12 mouse cellular contexts compared by ENCODE assay signal in the genomic region with DNA sequence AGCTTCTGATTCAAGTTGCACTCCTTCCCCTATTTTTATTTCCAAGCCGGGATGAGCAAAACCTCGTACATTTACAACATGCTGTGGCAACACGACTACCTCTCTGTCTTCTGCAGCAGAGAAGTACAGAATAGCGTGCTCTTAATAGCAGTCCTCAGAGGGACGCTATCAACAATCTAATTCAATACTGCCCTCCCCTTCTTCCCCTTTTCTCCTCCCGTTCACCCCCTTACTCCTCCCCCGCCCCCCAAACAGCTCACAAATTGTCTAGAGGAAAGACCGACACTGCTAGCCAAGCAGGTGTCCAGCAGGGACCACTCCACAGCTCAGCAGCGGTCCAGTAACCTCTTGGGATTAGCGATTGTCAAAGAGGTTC.
DNase-seq lines count a peak whose midpoint lies in the region; ATAC-seq and TF ChIP-seq lines count a peak whose summit lies in the region.
"Had no signal": no experiment of that assay in that cellular context is flagged by ENCODE, and none has a peak within 500 bp of the region (broad histone marks: within the 10 kb centered on the region; RNA-seq: fewer than 3 reads in every experiment).

No protein-coding gene starts in this region.

- peak overlapping the region; percentile 49 for H3K4me2 ChIP-seq in heart, embryonic 13.5 days
- H3K4me2 ChIP-seq in embryonic facial prominence, embryonic 12.5 days (replicated peaks), result peak overlapping the region; percentile 21; the same call in 1 of the 2 replicates
- peak overlapping the region; percentile 33 for H3K4me2 ChIP-seq in forebrain, postnatal 0 days (ENCODE audit: low read depth)
- H3K4me2 ChIP-seq in midbrain, embryonic 16.5 days (ENCODE audit: low read length), result peak overlapping the region; percentile 50
- H3K4me2 ChIP-seq: liver, embryonic 15.5 days had no signal

- ATAC-seq in heart, embryonic 13.5 days (ENCODE audit: extremely low read depth, insufficient number of reproducible peaks, low FRiP score, low TSS enrichment), result no peak
- no peak for ATAC-seq in embryonic facial prominence, embryonic 12.5 days (ENCODE audit: insufficient number of reproducible peaks, insufficient read depth, low FRiP score, low TSS enrichment)
- ATAC-seq in forebrain, postnatal 0 days, result peak; percentile 42; the same call in 1 of the 2 replicates
- peak; percentile 69 for ATAC-seq in midbrain, embryonic 16.5 days
- no peak for ATAC-seq in erythroid progenitor cell, adult 5-6 weeks (replicated peaks; ENCODE audit: low FRiP score, poor library complexity, severe bottlenecking)
- ATAC-seq: intestine, embryonic 16.5 days had no signal

- no peak overlapping the region for H3K27ac ChIP-seq in heart, embryonic 13.5 days (replicated peaks)
- H3K27ac ChIP-seq in embryonic facial prominence, embryonic 12.5 days, result no peak overlapping the region
- peak overlapping the region; percentile 40 for H3K27ac ChIP-seq in forebrain, postnatal 0 days (ENCODE audit: low read depth, low read length)
- H3K27ac ChIP-seq in midbrain, embryonic 16.5 days (ENCODE audit: low read length), result peak overlapping the region; percentile 85
- H3K27ac ChIP-seq: liver, embryonic 15.5 days had no signal

- intact Hi-C loops in heart, postnatal 36 days (cut with DNase I), result no loop called here
- intact Hi-C loops in gastrocnemius, postnatal 14 days (cut with DNase I; ENCODE audit: low total_unique reads), result no loop called here

- no peak for DNase-seq in heart, postnatal 36 days
- DNase-seq in forebrain, postnatal 0 days, result peak; percentile 41
- no peak for DNase-seq in B cell, adult 2 months
- no peak for DNase-seq in gastrocnemius, postnatal 14 days
- DNase-seq: cerebellum, adult 9-11 months; right cerebral cortex, postnatal 14 days had no signal

- no peaks in the 10 kb centered on the region for H3K27me3 ChIP-seq in heart, embryonic 13.5 days (replicated peaks)
- H3K27me3 ChIP-seq in embryonic facial prominence, embryonic 12.5 days, result no peaks in the 10 kb centered on the region
- H3K27me3 ChIP-seq in forebrain, postnatal 0 days (ENCODE audit: insufficient read depth, low read length), result no peaks in the 10 kb centered on the region
- H3K27me3 ChIP-seq in midbrain, embryonic 16.5 days (ENCODE audit: control insufficient read depth, insufficient read depth, low read depth, low read length), result no peaks in the 10 kb centered on the region
- H3K27me3 ChIP-seq: liver, embryonic 15.5 days had no signal

- peaks cover 3% of the 10 kb centered on the region; the same call in 1 of the 2 replicates for H3K4me1 ChIP-seq in heart, embryonic 13.5 days
- no peaks in the 10 kb centered on the region for H3K4me1 ChIP-seq in embryonic facial prominence, embryonic 12.5 days
- no peaks in the 10 kb centered on the region for H3K4me1 ChIP-seq in forebrain, postnatal 0 days (ENCODE audit: insufficient read depth)
- 0 out of 2 replicates have a peak, but pooled peaks cover 2% of the 10 kb centered on the region for H3K4me1 ChIP-seq in midbrain, embryonic 16.5 days (ENCODE audit: control insufficient read depth, insufficient read depth, low read length)
- H3K4me1 ChIP-seq: liver, embryonic 15.5 days had no signal

- TF ChIP-seq CTCF in forebrain, postnatal 0 days (IDR thresholded peaks at IDR 0.05; ENCODE audit: low read depth), result no peak

- no peak overlapping the region for H3K9ac ChIP-seq in heart, embryonic 13.5 days
- H3K9ac ChIP-seq in embryonic facial prominence, embryonic 12.5 days, result no peak overlapping the region
- H3K9ac ChIP-seq in forebrain, postnatal 0 days, result peak overlapping the region; percentile 39
- peak overlapping the region; percentile 50 for H3K9ac ChIP-seq in midbrain, embryonic 16.5 days (ENCODE audit: low read depth, low read length)
- H3K9ac ChIP-seq: liver, embryonic 15.5 days had no signal

- H3K36me3 ChIP-seq in heart, embryonic 13.5 days, result no peaks in the 10 kb centered on the region
- H3K36me3 ChIP-seq in embryonic facial prominence, embryonic 12.5 days, result no peaks in the 10 kb centered on the region
- no peaks in the 10 kb centered on the region for H3K36me3 ChIP-seq in forebrain, postnatal 0 days (ENCODE audit: insufficient read depth)
- H3K36me3 ChIP-seq in midbrain, embryonic 16.5 days (ENCODE audit: control insufficient read depth, insufficient read depth, low read length), result no peaks in the 10 kb centered on the region
- H3K36me3 ChIP-seq: liver, embryonic 15.5 days had no signal

- peak overlapping the region; percentile 25 for H3K4me3 ChIP-seq in heart, embryonic 13.5 days
- no peak overlapping the region for H3K4me3 ChIP-seq in embryonic facial prominence, embryonic 12.5 days
- peak overlapping the region; percentile 25 for H3K4me3 ChIP-seq in forebrain, postnatal 0 days (ENCODE audit: low read depth, low read length)
- peak overlapping the region; percentile 39 for H3K4me3 ChIP-seq in midbrain, embryonic 16.5 days (ENCODE audit: low read depth, low read length)
- H3K4me3 ChIP-seq: liver, embryonic 15.5 days had no signal

- 26% methylated on average over 10 of the region's 10 CpGs for WGBS in heart, embryonic 13.5 days
- WGBS in embryonic facial prominence, embryonic 12.5 days, result 17% methylated on average over 10 of the region's 10 CpGs
- 23% methylated on average over 10 of the region's 10 CpGs for WGBS in forebrain, postnatal 0 days
- WGBS in midbrain, embryonic 16.5 days, result 14% methylated on average over 10 of the region's 10 CpGs

- H3K9me3 ChIP-seq in heart, embryonic 13.5 days, result no peaks in the 10 kb centered on the region
- H3K9me3 ChIP-seq in embryonic facial prominence, embryonic 12.5 days, result no peaks in the 10 kb centered on the region
- H3K9me3 ChIP-seq in forebrain, postnatal 0 days (ENCODE audit: low read length), result no peaks in the 10 kb centered on the region
- H3K9me3 ChIP-seq in midbrain, embryonic 16.5 days (replicated peaks; ENCODE audit: control insufficient read depth, low read length, poor library complexity, severe bottlenecking), result no peaks in the 10 kb centered on the region
- H3K9me3 ChIP-seq: liver, embryonic 15.5 days had no signal

Comparison
In these comparisons a context has a peak if more than half of its experiments do, and no peak if none do; other contexts are left out.
1. ATAC-seq: peak in forebrain, postnatal 0 days (single experiment) and midbrain, embryonic 16.5 days (single experiment); none in heart, embryonic 13.5 days (single experiment), embryonic facial prominence, embryonic 12.5 days (single experiment) and erythroid progenitor cell, adult 5-6 weeks (single experiment).
2. H3K27ac ChIP-seq: peak in forebrain, postnatal 0 days (single experiment) and midbrain, embryonic 16.5 days (single experiment); none in heart, embryonic 13.5 days (single experiment) and embryonic facial prominence, embryonic 12.5 days (single experiment).
3. H3K9ac ChIP-seq: peak in forebrain, postnatal 0 days (single experiment) and midbrain, embryonic 16.5 days (single experiment); none in heart, embryonic 13.5 days (single experiment) and embryonic facial prominence, embryonic 12.5 days (single experiment).
4. Peak in every context shown above with its lines, with median percentiles within 50 percentile points of each other: H3K4me2 ChIP-seq.